Mouse (Mus musculus) heart, postnatal 10 days (tissue): ENCODE measurements around the gene Ccdc7a. TPM values are rescaled to one million over a fixed set of nuclear protein-coding genes. Genes with fewer than 3 reads are reported as not detected.
A peak's percentile ranks its signal among the peaks of the same experiment; 100 is the strongest.
"Not testable (repeated sequence)": the region's sequence is repeated elsewhere in the genome, so short reads cannot be mapped to it uniquely, and the experiment has no call there.

Experiments used
- DNase-seq, 2 experiments: peaks; one replicate each; pipeline ENCODE4 v3.0.0; 2021
- intact Hi-C: fragments of 180-260 bp; cut with DNase I; formaldehyde crosslinking; loops from one replicate; pipeline ENCODE4 v1.15.1; 2025
- total RNA-seq, 2 experiments: library from RNA; stranded (reverse); gene quantifications; 2 replicates each; pipeline ENCODE4 v1.2.3; 2021

The Ccdc7a gene
- not detected for total RNA-seq

DNA sequence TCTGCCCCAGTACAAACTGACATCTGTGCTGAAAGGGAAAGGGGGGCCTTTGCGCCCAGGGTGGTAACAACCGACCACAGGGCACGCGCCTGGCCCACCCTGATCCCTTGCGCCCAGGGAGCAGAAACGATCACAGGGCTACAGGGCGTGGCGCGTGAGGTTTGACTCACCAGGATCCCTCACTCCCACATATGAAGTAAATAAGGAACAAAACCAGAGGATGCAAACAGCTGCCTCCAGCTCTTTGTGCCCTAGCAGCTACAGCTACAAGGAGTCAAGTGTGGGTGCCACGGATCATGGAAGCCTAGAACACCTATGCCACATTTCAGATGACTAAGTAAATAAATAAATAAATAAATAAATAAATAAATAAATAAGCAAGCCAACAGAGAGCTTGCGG lies at the start of gene Ccdc7a:
Gene Ccdc7a, minus strand, starts transcription at position 101 of the 400 bp plus-strand sequence.
- intact Hi-C loops, DNase-seq: not testable (repeated sequence)

DNA sequence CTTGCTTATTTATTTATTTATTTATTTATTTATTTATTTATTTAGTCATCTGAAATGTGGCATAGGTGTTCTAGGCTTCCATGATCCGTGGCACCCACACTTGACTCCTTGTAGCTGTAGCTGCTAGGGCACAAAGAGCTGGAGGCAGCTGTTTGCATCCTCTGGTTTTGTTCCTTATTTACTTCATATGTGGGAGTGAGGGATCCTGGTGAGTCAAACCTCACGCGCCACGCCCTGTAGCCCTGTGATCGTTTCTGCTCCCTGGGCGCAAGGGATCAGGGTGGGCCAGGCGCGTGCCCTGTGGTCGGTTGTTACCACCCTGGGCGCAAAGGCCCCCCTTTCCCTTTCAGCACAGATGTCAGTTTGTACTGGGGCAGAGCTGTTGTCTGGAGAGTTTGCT lies 1.5 kb upstream of the Ccdc7a start, which contains the start of gene Ccdc7b:
Gene Ccdc7b, plus strand, starts transcription at position 301 of the 400 bp plus-strand sequence.
- DNase-seq, intact Hi-C loops: not testable (repeated sequence)

DNA sequence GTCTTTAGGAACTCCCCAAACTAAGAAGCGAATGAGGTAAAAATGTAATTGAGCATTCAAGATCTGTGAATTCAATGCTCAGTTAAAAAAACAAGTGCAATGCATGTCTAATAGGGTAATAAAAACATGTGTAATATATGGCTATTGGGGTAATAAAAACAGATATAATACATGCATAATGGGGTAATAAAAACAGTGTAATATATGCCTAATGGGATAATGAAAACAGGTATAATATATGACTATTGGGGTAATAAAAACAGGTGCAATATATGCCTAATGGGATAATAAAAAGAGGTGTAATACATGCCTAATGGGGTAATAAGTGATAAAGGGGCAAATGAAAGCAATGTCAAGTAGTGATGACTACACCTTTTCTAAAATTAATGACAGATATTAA lies 73.9 kb downstream of the Ccdc7a start:
- no peak for DNase-seq
- intact Hi-C loops = no loop called here

DNA sequence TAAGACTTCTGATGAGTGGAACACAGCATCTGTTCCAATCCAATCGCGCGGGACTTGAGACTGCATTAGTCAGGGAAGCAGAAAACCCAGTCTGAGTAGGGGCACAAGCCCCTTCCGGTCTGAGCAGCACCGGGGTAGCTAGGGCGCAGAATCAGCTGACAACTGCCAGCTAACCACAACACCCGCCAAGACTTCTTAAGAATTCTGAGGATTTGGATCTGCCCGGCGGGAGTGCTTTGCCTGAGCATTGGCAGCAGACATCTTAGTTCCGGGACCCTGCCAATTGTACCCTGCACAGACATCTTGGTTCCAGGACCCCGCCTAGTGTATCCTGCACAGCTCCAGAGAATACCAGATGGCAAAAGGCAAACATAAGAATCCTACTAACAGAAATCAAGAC lies 116.4 kb downstream of the Ccdc7a start:
- intact Hi-C loops = loop anchor here (10.0 kb wide), 1 partner anchor 294 kb away; no protein-coding TSS in a partner anchor
- DNase-seq = not testable (repeated sequence)

DNA sequence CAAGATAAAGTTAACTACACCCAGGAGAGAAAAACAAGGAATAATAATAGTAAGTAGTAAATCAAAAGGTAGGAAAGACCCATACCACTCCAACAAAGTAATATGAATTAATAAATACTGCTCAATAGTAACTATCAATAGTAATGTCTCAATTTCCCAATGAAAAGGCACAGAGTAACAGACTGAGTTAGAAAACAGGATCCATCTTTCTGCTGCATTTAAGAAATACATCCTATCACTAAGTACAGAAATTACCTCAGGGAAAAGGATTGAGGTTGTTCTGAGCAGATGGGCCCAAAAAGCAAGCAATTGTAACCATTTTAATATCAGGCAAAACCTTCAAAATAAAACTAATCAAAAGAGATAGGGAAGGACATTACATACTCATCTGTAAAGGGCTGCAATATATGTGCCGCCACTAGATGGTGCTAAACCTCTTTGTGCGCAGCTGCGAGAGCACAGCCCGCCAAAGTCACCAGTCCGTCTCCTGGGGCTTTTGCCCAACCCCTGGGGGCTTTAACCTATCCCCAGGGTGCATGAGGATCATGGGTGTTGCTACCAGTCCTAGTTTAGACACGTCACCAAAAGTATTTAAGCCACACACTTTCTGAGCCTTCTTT lies 124.2 kb downstream of the Ccdc7a start:
- peak; percentile 32 to 51 for DNase-seq

DNA sequence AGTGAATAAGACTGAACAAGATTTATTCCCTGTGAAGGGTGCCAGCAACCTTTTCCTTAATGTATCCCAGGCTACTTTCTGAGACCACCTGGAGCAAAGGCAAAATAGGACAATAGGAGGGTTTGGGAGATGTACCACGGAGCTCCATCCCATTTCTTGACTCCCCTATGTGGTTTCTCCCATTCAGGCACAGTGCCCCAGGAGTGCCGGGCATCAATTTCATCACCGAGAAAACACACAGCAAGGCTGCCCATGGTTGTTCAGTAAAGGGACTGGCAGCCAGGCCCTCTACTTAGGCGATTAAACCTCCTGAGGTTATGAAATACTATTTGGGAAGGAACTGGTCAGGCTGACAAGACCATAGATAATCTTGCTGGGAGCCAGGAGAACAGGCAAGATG lies 131.9 kb downstream of the Ccdc7a start:
- DNase-seq = no peak
- intact Hi-C loops = no loop called here

More for the DNA sequence above, 124.2 kb downstream of the Ccdc7a start:
- intact Hi-C loops = loop anchor here (10.0 kb wide), 1 partner anchor 286 kb away; no protein-coding TSS in a partner anchor

DNA sequence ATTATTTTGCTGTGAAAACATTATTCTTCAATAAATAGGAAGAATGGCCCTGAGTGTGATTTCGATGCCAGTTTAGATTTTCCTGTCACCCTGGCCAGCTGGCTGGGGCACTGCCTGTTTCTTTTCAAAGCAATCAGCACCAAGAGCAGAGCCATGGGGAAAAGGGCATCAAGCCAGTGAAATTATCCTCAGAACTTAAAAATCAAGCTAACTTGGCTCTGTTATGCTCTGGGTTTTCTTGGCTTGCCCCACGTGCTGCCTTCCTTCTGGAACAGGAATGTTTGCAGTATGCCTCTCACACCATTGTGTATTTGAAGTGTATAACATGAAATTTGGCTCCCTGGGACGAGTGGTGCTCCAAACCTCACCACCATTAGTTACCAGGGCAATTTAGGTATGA lies 182.6 kb downstream of the Ccdc7a start:
- DNase-seq = peak in 1 of 2 experiments; percentile 3
- intact Hi-C loops = no loop called here

DNA sequence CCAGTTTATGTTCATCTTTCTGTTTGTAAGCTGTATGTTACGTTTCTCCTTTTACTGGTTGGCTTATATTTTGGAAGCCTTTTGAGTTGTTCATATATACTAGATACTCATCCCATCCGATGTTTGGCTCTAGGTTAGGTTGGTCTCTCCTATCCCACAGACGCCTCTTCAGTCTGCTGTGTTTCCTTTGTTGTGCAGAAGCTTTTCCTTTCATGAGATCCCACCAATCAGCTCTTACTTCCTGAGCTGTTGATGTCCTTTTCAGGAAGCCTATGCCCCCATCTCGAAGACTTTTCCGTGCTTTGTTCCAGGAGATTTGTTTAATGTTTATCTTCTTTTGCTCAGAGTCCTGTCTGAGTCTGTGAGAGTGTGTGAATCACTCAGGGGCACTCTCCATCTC lies 221.6 kb downstream of the Ccdc7a start:
- intact Hi-C loops = no loop called here
- no peak for DNase-seq

DNA sequence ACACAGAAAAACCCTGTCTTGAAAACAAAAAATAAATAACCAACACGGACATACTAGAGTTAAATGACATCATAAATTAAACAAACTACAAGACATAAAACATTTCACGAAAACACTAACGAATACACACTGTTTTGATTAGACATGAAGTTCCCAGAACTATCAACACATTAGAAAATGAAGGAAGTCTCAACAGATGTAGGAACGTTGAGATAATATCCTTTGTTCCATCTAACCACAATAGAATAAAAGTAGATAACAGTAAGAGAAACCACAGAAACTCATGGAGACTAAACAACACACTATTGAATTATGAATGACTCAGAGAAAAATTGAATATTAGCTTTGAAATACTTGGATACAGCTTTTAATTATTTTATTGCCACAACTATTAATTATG lies 252.8 kb downstream of the Ccdc7a start:
- DNase-seq = no peak
- intact Hi-C loops = no loop called here

DNA sequence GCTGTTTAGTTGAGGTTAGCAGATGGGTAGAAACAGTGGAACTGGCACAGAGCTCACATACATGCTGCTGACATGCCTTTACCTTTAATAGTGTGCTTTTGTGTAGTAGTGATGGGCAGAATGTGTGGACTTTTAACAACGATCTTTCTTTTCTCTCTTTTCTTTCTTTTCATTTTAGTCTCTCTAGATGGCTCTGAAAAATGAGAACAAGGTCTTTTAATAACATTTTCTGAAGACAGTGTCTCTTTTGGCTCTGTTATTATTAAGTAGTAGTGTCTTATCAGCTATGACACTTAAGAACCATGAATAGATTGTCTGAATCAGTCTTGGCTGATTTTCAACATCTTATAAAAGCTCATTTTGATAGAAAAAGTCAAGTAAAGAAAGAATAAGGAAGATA lies 266.7 kb downstream of the Ccdc7a start, which contains the start of gene Gm3952:
Gene Gm3952, minus strand, starts transcription at position 101 of the 400 bp plus-strand sequence.
- intact Hi-C loops = no loop called here
- DNase-seq = no peak

DNA sequence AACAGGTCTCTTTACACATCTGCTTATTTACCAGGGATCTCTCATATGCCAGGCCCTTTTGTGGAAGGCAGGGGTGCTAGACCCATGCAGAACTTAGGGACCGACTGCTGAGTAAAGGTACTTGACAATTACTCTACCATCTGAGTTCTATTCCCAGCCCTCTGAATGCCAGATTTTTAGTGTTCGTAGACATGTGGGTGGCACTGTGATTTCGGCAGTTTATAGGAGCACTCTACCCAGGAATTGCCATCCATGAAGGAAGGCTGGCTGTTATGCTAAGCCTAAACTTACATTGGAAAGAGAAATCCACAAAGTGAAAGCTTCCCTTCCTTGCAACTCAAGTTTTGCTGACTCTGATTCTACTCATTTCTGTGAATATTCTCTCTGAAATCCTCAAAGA lies 329.6 kb downstream of the Ccdc7a start:
- no peak for DNase-seq
- intact Hi-C loops = no loop called here

DNA sequence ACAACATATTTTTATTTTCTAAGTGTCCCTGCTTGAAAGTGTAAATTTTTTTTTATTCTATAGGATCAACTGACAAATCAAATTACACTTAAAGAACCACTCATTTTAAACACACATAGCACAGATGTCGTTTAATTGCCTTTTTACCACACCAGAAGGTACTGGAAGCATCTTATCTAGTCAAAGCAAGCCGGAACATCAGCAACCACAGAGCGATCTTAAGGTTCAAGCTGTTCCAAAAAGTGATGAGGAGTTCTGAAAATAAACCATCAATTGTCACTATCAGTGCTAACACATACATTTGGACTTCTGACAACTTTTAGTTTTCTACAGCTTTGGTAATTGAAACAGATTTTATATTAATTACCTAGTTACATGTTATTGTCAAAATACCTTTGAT lies 331.2 kb downstream of the Ccdc7a start:
- intact Hi-C loops = no loop called here
- DNase-seq = no peak

DNA sequence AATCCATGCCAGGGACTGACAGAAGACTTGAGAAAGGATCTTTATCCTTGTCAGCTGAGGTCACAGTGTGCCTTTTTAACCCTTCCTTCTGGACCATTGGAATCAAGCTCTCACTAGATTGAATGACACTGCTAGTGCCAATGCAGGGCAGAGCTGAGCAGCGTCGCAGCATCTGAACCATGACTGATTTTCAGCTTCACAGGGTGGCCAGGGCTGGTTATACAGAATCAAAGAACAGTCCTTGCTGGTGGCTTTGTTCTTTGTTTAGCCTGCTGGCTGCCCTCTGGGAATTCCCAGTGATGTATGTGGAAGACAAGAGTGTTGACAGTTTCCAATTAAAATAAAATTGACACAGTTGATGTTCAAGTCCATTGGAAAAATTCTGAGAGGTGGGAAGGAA lies 333.1 kb downstream of the Ccdc7a start:
- no peak for DNase-seq
- intact Hi-C loops = no loop called here

DNA sequence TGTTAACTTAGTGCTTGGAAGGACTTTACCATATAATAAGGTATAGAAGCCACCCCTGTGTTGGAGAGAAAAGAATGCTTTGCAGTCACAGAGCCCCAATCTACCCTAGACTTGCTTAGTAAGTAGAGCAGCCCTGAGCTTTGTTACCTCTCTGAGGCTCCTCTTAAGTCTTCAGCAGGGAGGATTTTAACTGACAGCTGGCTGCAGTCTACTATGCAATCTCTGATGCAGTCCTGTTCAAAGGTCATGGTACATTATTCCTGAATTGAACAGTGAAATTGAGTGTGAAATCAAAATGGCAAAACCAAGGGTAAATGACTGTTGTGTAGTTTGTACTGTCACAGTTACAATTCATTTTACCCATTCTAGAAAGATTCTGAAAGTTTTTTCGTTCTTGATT lies 338.1 kb downstream of the Ccdc7a start:
- intact Hi-C loops = no loop called here
- no peak for DNase-seq

DNA sequence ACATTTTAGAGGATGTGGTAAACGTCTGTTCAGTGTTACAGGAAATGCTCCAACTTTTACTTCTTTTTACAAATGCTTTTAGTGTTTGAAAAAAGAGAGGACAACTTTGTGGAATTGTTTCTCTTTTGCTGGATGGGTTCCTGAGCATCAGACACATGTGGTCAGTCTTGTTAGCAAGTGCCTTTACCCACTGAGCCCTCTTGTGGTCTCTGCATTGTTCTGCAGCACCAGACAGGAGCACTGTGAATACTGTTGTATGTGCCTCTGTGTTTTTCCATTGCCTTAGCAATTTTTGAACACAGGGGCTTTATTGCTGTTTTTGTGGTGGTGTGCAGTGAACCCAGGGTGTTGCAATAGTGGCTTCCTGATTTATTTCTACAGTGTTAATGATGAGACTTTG lies 340.5 kb downstream of the Ccdc7a start:
- DNase-seq = peak; percentile 31 to 45
- intact Hi-C loops = loop anchor here (1.0 kb wide), 1 partner anchor 73 kb away; no protein-coding TSS in a partner anchor

DNA sequence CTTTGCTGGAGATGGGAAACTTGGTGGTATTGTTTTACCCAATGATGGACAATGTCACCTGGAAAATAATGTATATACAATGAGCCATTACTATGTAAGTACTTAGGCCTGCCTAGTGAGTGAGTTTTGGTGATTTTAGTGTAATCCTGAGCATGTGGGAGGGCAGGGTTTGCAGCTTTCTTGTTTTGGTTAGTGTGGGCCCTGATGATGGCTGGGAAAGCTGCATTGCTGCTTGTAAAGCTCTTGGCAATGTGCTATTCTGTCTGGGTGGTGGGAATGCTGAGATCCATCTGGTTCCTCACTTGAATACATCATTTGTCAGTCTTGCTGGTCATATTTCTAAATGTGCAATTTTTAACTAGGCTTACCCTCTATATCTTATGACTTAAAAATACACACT lies 349.1 kb downstream of the Ccdc7a start:
- intact Hi-C loops = no loop called here
- no peak for DNase-seq

DNA sequence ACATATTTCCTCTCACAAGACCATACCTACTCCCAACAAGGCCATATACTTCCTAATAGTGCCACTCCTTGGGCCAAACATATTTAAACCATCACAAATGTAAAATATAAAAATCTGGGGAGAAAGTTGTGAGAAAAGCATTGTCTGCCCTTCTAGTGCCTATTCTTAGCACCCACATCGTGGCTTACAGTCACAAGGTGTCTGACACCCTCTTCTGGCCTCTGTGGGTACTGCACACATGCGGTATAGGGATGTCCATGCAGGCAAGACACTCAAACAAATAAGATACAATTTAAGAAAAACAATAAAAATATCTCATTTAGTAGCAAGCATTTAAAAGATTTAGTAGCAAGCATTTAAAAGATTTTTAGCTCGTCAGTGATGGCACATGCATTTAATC lies 356.1 kb downstream of the Ccdc7a start:
- peak; percentile 84 to 93 for DNase-seq
- intact Hi-C loops = loop anchor here (1.0 to 5.0 kb wide), 3 partner anchors 14 to 147 kb away; no protein-coding TSS in a partner anchor

DNA sequence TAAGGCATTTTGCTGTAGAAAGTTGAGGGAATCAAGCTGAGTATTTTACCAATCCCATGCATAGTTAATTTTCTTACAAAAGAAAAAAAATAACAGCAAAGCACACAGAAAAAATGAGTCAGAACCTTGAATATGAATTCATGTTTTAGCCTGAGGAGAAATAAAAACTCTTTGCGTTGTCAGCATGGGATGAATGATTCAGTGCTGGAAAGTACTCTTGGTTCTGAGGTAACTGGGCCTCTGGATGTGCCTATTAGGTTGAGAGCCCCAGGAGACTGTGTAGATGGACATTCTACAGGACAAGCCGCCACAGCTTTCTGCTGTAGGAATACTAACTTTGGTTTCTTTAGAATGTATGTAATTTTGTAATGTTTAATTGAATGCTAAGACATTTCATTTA lies 360.5 kb downstream of the Ccdc7a start:
- no peak for DNase-seq
- intact Hi-C loops = loop anchor here (5.0 kb wide), 1 partner anchor 143 kb away; no protein-coding TSS in a partner anchor

DNA sequence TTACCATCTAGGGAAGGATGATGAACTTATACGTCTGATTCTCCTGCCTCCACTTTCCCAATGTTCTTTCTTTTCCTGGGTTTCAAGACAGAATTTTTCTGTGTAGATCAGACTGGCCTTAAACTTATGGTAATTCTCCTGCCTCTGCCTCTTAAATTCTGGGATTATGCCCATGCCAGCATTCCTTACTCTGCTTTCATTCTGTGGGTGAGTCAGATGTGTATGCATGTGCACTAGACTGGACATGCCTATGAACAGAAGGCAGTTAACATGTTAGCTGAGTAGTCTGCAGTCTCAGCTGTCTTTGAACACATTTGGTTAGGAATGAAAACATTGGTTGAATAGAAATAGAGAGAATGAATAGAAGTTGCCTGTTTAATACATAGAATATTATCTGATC lies 360.9 kb downstream of the Ccdc7a start:
- no peak for DNase-seq
- intact Hi-C loops = no loop called here

DNA sequence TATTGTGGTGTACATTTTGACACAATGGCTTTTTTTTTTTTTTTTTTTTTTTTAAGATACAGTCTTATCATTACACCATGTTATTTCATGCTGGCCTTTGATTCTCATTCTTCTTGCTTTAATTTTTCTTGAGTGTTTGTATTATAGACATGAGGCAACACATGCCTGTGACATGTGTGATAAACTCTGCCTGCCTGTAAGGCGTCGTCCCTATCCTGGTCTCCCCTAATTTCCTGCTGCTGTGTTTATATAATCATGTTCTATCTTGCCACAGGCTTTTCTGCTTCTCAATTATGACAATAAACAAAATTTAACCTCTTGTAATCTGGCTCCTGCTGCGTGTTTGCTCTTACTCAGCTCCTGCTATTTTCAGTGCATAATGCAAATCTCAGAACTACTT lies 367.4 kb downstream of the Ccdc7a start:
- intact Hi-C loops = no loop called here
- DNase-seq = no peak

DNA sequence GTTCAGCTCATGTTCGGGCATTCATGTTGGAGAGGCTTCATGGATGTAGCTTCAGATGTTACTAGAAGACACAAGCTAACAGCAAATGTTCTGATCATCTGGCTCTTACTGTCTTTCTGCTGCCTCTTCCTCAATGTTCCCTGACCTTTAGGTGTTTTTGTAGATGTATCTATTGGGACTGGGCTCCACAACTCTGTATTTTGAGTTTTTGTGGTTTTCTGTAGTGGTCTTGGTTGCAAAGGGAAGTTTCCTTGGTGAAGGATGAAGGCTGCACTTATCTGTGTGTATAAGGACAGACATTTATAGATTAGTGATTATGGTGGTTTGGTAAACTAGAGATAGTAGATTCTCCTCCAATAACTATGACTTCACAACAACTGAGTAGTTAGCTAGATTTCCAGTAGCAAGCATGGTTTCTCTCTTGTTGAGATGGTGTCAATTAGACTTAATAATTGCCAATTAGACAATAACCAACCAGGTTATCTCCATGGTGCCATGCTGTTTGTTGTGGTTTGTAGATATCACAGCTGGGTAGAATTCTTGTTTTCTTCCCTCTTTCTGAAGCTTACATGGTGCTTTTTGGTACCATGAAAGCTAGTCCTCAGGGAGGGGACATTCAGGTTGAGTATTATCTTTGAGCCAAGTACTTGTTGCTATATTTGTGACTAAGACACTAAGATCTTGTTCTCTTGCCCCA lies 368.5 kb downstream of the Ccdc7a start:
- intact Hi-C loops = no loop called here
- no peak for DNase-seq

DNA sequence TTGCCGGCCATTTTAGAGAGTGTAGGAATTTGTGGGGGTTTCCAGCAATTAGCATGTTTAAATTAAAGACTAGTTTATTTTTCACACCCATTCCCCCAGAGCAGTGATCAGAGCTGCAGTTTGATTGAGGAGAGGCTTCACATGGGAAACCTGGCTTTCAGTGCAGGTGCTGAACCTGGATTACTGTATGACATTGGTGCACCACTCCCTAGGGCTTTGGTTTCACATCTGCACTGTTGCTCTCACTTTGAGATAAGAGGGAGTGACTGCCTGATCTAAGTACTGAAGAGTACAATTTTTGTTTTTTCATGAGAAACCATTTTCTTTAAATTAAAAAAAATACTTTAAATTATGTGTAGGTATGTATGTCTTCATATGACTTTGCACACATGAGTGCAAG lies 375.3 kb downstream of the Ccdc7a start:
- intact Hi-C loops = no loop called here
- no peak for DNase-seq
